Mouse (Mus musculus) hindbrain, embryonic 10.5 days (tissue): ENCODE measurements at regions not wholly inside any gene's neighbourhood (a gene's known extent, or its start where the extent isn't known, plus 50 kb on each side); places are given as distances from the start of the nearest gene placed in this dataset.
A peak's percentile ranks its signal among the peaks of the same experiment; 100 is the strongest.
"Not testable (repeated sequence)": the region's sequence is repeated elsewhere in the genome, so short reads cannot be mapped to it uniquely, and the experiment has no call there.

Experiments
- DNase-seq: peaks from one replicate; pipeline ENCODE4 v3.0.0-alpha.2; 2017; ENCODE audit warnings: low spot score
- H3K27ac ChIP-seq: fragments of 300-500 bp; sonication (generic); 2 replicates; pipeline ENCODE4 v1.5.1; 2016; ENCODE audit warnings: mild to moderate bottlenecking, moderate library complexity
- H3K27me3 ChIP-seq: fragments of 300-500 bp; sonication (generic); 2 replicates; pipeline ENCODE4 v1.6.1; 2016; ENCODE audit warnings: mild to moderate bottlenecking; ENCODE audit not compliant: poor library complexity, insufficient read depth, severe bottlenecking
- H3K36me3 ChIP-seq: fragments of 300-500 bp; sonication (generic); 2 replicates; pipeline ENCODE4 v1.6.1; 2016; ENCODE audit warnings: mild to moderate bottlenecking, moderate library complexity
- H3K4me1 ChIP-seq: fragments of 300-500 bp; sonication (generic); replicated peaks from 2 replicates; pipeline ENCODE4 v1.6.1; 2016; ENCODE audit warnings: mild to moderate bottlenecking
- H3K4me3 ChIP-seq: fragments of 300-500 bp; sonication (generic); 2 replicates; pipeline ENCODE4 v1.5.1; 2016; ENCODE audit warnings: mild to moderate bottlenecking, moderate library complexity
- H3K9me3 ChIP-seq: fragments of 300-500 bp; sonication (generic); 2 replicates; pipeline ENCODE4 v1.6.1; 2016; ENCODE audit warnings: mild to moderate bottlenecking, moderate library complexity
- WGBS: fragments of 180-500 bp; shearing (Covaris S2); methylation state at CpG from one replicate; pipeline ENCODE4 v1.1.7; 2016; 5-methylcytosine and 5-hydroxymethylcytosine counted together

- Histone ChIP-seq H3K9me3 (peaks cover 99% of the 10 kb centered on the region), H3K36me3 (no peaks in the 10 kb centered on the region), H3K27me3 (no peaks in the 10 kb centered on the region), H3K4me1 (no peaks in the 10 kb centered on the region), H3K27ac (no peak overlapping the region), H3K4me3 (no peak overlapping the region)
- 76% methylated on average over 5 of the region's 5 CpGs for WGBS
- DNase-seq: no peak
Measured at GRCm38 (mm10) chr4:3066051-3066736, 100.9 kb upstream of the Vmn1r2 start.

- DNase-seq: no peak
- Histone ChIP-seq H3K4me3 (no peak overlapping the region), H3K9me3 (peaks cover 99% of the 10 kb centered on the region), H3K4me1 (no peaks in the 10 kb centered on the region), H3K36me3 (no peaks in the 10 kb centered on the region), H3K27ac (no peak overlapping the region), H3K27me3 (no peaks in the 10 kb centered on the region)
- WGBS: 56% methylated on average over 2 of the region's 2 CpGs
Measured at GRCm38 (mm10) chr4:3067265-3067664, 99.9 kb upstream of the Vmn1r2 start.

- H3K36me3 ChIP-seq: no peaks in the 10 kb centered on the region
- DNase-seq: no peak
- H3K4me1 ChIP-seq: no peaks in the 10 kb centered on the region
- H3K4me3 ChIP-seq: no peak overlapping the region
- no peak overlapping the region for H3K27ac ChIP-seq
- WGBS: 36% methylated on average over 2 of the region's 2 CpGs
- H3K27me3 ChIP-seq: no peaks in the 10 kb centered on the region
- H3K9me3 ChIP-seq: peaks cover 99% of the 10 kb centered on the region
Measured at GRCm38 (mm10) chr4:3067666-3068065, 99.5 kb upstream of the Vmn1r2 start.

- no peak overlapping the region for H3K27ac ChIP-seq
- no peak for DNase-seq
Measured at GRCm38 (mm10) chr4:3068306-3069223, 98.6 kb upstream of the Vmn1r2 start.

GRCm38 (mm10) chr4:3069341-3069740 lies 97.8 kb upstream of the Vmn1r2 start:
- H3K27ac ChIP-seq: no peak overlapping the region
- no peak overlapping the region for H3K4me3 ChIP-seq
- H3K4me1 ChIP-seq: no peaks in the 10 kb centered on the region
- no peak for DNase-seq
- no peaks in the 10 kb centered on the region for H3K36me3 ChIP-seq
- H3K27me3 ChIP-seq: no peaks in the 10 kb centered on the region
- peaks cover 85% of the 10 kb centered on the region for H3K9me3 ChIP-seq
- WGBS: 44% methylated on average over 1 of the region's 1 CpGs

More at GRCm38 (mm10) chr4:3068306-3069223, 98.6 kb upstream of the Vmn1r2 start:
- H3K4me3 ChIP-seq: no peak overlapping the region
- H3K4me1 ChIP-seq: no peaks in the 10 kb centered on the region
- H3K27me3 ChIP-seq: no peaks in the 10 kb centered on the region
- H3K9me3 ChIP-seq: peaks cover 93% of the 10 kb centered on the region
- H3K36me3 ChIP-seq: no peaks in the 10 kb centered on the region
- WGBS: 84% methylated on average over 6 of the region's 6 CpGs

GRCm38 (mm10) chr4:3071326-3071725 lies 95.8 kb upstream of the Vmn1r2 start:
- not testable (repeated sequence) for DNase-seq, H3K4me1 ChIP-seq, H3K4me3 ChIP-seq, H3K36me3 ChIP-seq, H3K27ac ChIP-seq, H3K27me3 ChIP-seq
- H3K9me3 ChIP-seq: peaks cover 71% of the 10 kb centered on the region
- whole genome bisulfite sequencing: 69% methylated on average over 6 of the region's 6 CpGs

- no peaks in the 10 kb centered on the region for H3K36me3 ChIP-seq
- no peaks in the 10 kb centered on the region for H3K4me1 ChIP-seq
- no peak overlapping the region for H3K27ac ChIP-seq
- 93% methylated on average over 1 of the region's 1 CpGs for WGBS
- no peak overlapping the region for H3K4me3 ChIP-seq
- DNase-seq: no peak
- H3K9me3 ChIP-seq: peaks cover 70% of the 10 kb centered on the region
- H3K27me3 ChIP-seq: no peaks in the 10 kb centered on the region
Measured at GRCm38 (mm10) chr4:3079901-3080300, 87.2 kb upstream of the Vmn1r2 start.

GRCm38 (mm10) chr4:3080385-3081125 lies 86.6 kb upstream of the Vmn1r2 start:
- Histone ChIP-seq H3K27ac (no peak overlapping the region), H3K27me3 (no peaks in the 10 kb centered on the region), H3K36me3 (no peaks in the 10 kb centered on the region), H3K4me3 (no peak overlapping the region), H3K4me1 (no peaks in the 10 kb centered on the region), H3K9me3 (peaks cover 72% of the 10 kb centered on the region)
- 62% methylated on average over 7 of the region's 7 CpGs for WGBS
- peak; percentile 2 for DNase-seq

GRCm38 (mm10) chr4:3081148-3081952 lies 85.8 kb upstream of the Vmn1r2 start:
- Histone ChIP-seq H3K4me1 (no peaks in the 10 kb centered on the region), H3K9me3 (peaks cover 79% of the 10 kb centered on the region), H3K4me3 (no peak overlapping the region), H3K36me3 (no peaks in the 10 kb centered on the region), H3K27ac (no peak overlapping the region), H3K27me3 (no peaks in the 10 kb centered on the region)
- peak; percentile 4 for DNase-seq
- WGBS: 61% methylated on average over 6 of the region's 6 CpGs

GRCm38 (mm10) chr4:3081953-3082950 lies 84.9 kb upstream of the Vmn1r2 start:
- WGBS: 76% methylated on average over 3 of the region's 3 CpGs
- no peak overlapping the region for H3K4me3 ChIP-seq
- H3K36me3 ChIP-seq: no peaks in the 10 kb centered on the region
- peak; percentile 3 for DNase-seq
- peaks cover 88% of the 10 kb centered on the region for H3K9me3 ChIP-seq
- H3K27me3 ChIP-seq: no peaks in the 10 kb centered on the region
- H3K27ac ChIP-seq: no peak overlapping the region
- no peaks in the 10 kb centered on the region for H3K4me1 ChIP-seq

- H3K4me1 ChIP-seq: no peaks in the 10 kb centered on the region
- H3K4me3 ChIP-seq: no peak overlapping the region
- peaks cover 99% of the 10 kb centered on the region for H3K9me3 ChIP-seq
- peak; percentile 22 for DNase-seq
- no peaks in the 10 kb centered on the region for H3K27me3 ChIP-seq
- no peaks in the 10 kb centered on the region for H3K36me3 ChIP-seq
- 55% methylated on average over 8 of the region's 8 CpGs for WGBS
- H3K27ac ChIP-seq: no peak overlapping the region
Measured at GRCm38 (mm10) chr4:3083161-3084020, 83.7 kb upstream of the Vmn1r2 start.
